Mouse (Mus musculus) embryonic fibroblast, embryonic 13.5 days (primary cell): ENCODE measurements at regions not wholly inside any gene's neighbourhood (a gene's known extent, or its start where the extent isn't known, plus 50 kb on each side); places are given as distances from the start of the nearest gene placed in this dataset.

Source experiments
- CTCF ChIP-seq: IDR thresholded peaks from 2 replicates; pipeline ENCODE4 v1.5.1; 2011; ENCODE audit warnings: mild to moderate bottlenecking, control low read depth, low read length, moderate library complexity, borderline replicate concordance; ENCODE audit not compliant: insufficient read depth
- POLR2A ChIP-seq: IDR thresholded peaks from 2 replicates; pipeline ENCODE4 v1.6.1; 2011; ENCODE audit warnings: low read depth, mild to moderate bottlenecking, control low read depth, low read length, moderate library complexity

GRCm38 (mm10) chr1:161663351-161663750 lies 124.9 kb downstream of the Fasl start:
- no peak for TF ChIP-seq POLR2A
- no peak for TF ChIP-seq CTCF
